Mouse (Mus musculus) retina, postnatal 1 day (tissue): ENCODE results near the gene Scarb2.
"Not testable (repeated sequence)": the region's sequence is repeated elsewhere in the genome, so short reads cannot be mapped to it uniquely, and the experiment has no call there.

Source experiments
- DNase-seq: peaks from one replicate; pipeline ENCODE4 v3.0.0-alpha.2; 2012

Gene Scarb2

DNA sequence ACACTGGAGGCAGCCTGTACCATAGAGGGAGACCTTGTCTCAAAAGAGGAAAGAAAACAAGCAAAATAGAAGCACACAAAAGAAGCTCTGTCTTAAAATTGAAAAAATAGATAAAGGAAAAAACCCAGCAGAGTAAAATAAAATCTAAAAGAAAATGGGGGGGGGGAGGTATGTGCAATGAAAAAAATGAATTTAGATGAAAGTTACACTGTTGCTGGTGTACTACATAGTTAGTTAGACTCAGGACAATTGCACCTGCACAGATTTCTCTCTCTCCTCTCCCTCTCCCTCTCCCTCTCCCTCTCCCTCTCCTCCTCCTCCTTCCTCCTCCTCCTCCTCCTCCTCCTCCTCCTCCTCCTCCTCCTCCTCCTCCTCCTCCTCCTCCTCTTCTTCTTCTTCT lies at the start of gene Scarb2:
Gene Scarb2, minus strand, starts transcription at position 101 of the 400 bp plus-strand sequence.
- DNase-seq: no peak

- DNase-seq: no peak
Observed at GRCm38 (mm10) chr5:92555905-92556304, 49.3 kb upstream of the Scarb2 start.

GRCm38 (mm10) chr5:92554891-92555511 lies 48.4 kb upstream of the Scarb2 start, which contains the start of gene Fam47e:
Gene Fam47e (plus strand): TSS chr5:92555069.
- no peak for DNase-seq

DNA sequence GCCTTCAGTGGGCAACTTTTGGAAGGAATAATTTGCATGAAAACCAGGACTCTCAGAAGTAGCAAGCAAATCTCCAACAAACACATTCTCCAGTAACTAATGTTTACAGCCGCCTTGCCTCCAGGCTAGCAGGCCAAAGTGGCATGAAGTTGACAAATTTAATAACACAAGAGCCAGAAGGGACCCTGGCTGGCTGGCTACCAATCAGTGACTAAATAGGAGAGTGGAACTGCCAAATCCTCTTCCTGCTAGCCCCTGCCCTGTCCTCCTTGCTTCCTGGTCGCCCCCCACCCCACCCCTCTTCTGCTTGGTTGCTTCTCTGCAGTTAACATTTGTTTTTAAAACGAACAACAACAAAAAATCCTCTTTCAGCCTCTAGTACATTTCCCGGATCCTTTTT lies 47.8 kb upstream of the Scarb2 start:
- DNase-seq: no peak

GRCm38 (mm10) chr5:92553939-92554338 lies 47.3 kb upstream of the Scarb2 start:
- no peak for DNase-seq

GRCm38 (mm10) chr5:92552611-92553010 lies 46.0 kb upstream of the Scarb2 start:
- DNase-seq: no peak

DNA sequence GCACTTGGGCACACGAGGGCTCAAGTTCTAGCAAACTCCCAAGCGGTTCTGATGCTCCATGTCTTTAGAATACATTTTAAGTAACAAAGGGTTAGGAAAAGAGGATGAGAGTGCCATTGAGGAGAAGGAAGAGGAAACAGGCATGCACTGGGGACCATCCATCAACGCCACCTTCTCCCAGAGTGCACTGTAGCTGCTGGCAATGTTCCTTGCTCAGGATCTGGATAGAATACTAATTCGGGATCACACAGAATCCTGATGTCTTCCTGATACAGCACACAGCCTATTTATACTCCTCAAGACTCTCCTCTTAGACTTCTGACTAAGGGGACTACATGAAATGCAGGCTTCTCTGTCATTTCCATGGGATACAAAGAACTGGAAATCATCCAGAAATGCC lies 33.1 kb upstream of the Scarb2 start:
- no peak for DNase-seq

DNA sequence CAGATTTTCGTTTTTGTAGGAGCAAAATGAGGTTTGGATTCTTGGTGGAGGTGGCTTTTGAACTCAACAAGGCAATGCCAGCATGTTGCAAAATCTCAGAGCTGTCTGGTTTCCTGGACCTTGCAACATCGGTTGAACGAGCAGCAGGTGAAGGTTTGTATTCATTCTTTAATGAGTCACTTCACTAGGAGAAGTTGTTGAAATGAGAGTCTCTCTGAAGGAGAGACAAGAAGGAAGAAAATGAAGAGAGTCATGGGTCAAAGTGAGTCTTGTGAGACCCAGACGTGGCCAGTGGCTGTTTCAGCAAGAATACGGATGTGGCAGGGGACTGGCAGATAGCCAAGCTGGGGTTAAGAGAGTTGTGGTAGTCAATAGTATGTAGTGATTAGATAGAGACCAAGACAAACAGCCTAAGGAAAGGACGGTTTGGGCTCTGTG lies 18.2 kb upstream of the Scarb2 start:
- no peak for DNase-seq

GRCm38 (mm10) chr5:92521131-92521530 lies 14.5 kb upstream of the Scarb2 start:
- DNase-seq: not testable (repeated sequence)

DNA sequence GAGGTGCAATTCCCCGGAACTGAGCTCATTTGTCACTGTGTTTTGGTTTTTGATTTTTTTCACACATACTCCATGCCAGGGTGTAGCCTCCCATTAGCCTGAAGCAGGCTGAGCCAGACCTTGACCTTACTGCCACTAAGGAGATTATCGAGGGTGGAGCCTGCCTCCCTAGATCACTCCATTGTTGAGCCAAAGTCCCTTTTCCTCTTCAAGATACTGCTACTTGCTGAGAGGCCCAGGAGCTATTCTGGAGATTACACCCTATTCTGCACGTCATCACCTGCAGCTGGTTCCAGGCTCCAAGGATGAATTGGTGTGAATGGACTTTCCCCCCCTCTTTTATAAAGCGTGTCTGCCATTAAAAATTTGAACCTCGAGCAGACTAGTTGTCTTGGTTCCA lies 5.4 kb upstream of the Scarb2 start:
- DNase-seq: no peak

DNA sequence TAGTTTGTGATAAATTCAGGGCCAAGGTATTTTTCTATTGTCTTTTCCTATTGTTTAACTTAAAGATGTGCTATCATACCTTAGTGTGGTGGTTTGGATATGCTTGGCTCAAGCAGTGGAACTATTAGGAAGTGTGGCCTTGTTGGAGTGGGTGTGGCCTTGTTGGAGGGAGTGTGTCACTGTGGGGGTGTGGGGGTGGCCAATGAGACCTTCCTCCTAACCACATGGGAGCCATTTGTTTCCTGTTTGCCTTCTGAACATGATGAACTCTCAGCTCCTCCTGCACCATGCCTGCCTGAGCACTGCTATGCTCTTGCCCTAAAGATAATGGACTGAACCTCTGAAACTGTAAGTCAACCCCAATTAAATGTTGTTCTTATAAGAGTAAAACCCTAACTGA lies 4.6 kb upstream of the Scarb2 start:
- DNase-seq: no peak

GRCm38 (mm10) chr5:92508853-92509252 lies 2.2 kb upstream of the Scarb2 start:
- DNase-seq: no peak

DNA sequence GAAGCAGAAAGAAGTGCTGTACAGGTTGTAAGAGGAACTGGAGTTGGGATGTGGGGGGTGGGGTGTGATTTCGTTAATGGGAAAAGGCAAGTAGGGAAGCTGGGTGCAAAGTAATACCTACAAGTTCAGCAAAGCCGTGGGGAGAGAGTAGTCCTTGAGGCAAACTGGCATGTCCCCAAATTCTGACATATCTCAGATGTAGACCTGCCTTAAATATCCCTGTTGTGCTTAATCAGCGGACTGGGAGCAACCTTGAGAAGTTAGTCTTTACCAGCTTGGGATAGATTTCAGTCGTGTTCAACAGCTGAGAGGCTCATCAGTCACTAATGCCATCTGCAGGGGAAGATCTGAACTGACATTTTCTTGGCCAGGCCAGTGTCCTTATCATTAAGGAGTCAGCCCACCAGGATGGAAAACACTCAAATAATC lies 318 bp downstream of the Scarb2 start:
- DNase-seq: peak; percentile 73

DNA sequence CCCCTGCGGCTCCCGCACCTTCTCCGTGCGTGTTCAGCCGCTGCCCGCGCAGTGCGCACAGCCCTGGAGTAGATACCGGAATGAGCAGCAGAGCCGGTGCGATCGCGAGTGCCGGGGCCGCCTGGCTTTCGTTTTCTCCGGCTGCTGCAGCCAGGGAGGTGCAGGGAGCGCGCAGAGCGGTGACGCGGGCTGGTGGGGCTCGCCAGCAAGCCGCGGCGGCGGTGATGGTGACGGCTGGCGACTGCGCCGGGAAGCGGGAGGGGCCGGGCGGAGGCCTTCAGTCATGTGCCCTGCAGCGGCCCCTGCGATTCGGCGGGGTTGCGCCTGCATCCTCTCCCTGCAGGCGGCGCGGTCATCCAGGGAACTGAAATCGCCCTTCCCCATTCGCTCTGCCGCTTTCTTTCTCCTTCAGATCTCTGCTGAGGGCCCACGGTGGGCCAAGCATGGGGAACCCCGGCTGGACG lies 1.2 kb downstream of the Scarb2 start:
- DNase-seq: peak; percentile 96

- DNase-seq: peak; percentile 70
Observed at GRCm38 (mm10) chr5:92504676-92505400, 1.8 kb downstream of the Scarb2 start.

DNA sequence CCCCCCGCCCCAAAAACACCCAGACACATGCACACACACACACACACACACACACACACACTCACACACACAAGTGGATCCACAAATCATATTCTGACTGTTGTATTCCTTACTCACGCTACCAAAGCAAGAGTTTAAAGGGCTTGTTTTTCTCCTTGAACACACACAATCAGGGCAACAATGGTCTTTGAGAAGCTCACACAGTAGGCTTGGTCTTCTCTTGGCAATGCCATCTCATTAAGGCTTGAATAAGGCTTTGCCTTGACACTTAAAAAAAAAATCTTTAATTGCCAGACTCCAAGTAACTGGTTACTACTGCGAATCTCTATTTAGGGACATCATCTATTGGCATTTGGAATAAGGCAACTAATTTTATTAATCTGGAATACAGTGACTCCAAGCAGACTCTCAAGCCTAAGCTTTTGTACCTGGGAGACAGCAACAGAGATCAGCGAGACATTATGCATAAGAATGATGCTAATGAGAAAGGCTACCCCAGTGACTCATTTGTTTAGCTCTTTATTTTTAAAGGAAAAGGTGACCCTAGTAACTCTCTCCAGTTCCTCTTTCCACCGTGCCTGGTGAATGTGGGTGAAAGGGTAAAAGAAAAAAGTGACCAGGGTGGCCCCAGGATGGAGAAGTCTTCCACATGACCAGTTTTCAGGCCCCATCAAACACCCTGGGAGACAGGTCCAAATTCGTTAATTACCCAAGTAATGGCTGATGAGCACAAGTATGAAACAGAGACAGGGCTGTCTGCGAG lies 2.6 kb downstream of the Scarb2 start:
- no peak for DNase-seq

GRCm38 (mm10) chr5:92503356-92503847 lies 3.2 kb downstream of the Scarb2 start:
- DNase-seq: no peak

- no peak for DNase-seq
Observed at GRCm38 (mm10) chr5:92499378-92499777, 7.3 kb downstream of the Scarb2 start.

DNA sequence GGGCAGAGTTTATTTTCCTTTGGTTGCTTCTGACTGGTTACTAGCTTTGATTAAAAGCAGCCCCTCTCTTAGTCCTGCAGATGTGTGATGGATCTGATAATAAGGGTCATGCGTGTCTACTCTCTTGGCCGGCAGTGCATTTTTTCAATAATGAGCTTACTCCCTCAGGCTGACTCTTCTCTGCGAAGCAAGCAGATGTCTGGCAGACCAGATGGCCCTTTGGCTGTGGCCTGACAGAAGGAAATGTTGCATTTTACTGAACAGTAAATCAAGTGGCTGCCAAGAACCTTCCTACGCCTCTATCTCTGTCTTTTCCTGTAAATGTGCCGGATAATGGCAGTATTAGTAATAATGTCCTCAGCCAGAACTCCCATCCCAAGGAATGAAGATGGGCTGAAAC lies 8.0 kb downstream of the Scarb2 start:
- peak; percentile 60 for DNase-seq

GRCm38 (mm10) chr5:92498225-92498624 lies 8.4 kb downstream of the Scarb2 start:
- no peak for DNase-seq

GRCm38 (mm10) chr5:92495771-92496409 lies 10.7 kb downstream of the Scarb2 start:
- DNase-seq: no peak

DNA sequence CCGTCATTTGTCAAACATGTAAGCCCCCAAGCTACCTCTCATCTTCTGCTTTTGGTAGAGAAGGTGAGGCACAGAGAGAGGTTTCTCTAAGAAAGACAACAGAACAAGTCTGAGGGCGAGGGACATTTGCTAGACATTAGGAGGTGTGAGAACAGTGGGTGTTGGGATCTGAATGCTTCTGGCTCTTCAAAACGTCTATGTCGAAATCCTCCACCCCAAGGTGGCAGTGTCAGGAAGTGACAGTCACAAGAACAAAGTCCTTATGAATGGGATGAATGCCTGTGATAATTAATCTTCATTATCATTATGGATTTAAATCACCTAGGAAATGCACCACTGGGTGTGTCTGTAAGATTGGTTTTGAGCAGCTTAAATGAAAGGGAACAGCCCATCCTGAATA lies 11.3 kb downstream of the Scarb2 start:
- DNase-seq: no peak

- DNase-seq: no peak
Observed at GRCm38 (mm10) chr5:92493423-92493822, 13.2 kb downstream of the Scarb2 start.
